Mouse (Mus musculus): ENCODE data around the gene Tmem45b. TPM values are rescaled to one million over a fixed set of nuclear protein-coding genes. Genes with fewer than 3 reads are reported as not detected.
A peak's percentile ranks its signal among the peaks of the same experiment; 100 is the strongest.

Tmem45b gene
- polyA plus RNA-seq, 1 experiment from 2014 or later = 234 TPM

GRCm38 (mm10) chr9:31387206-31387605 is 77.1 kb downstream of the Tmem45b start:
- H3K4me3 ChIP-seq (ENCODE audit: low read depth, low read length) = peak overlapping the region; percentile 96
- H3K4me2 ChIP-seq (replicated peaks; ENCODE audit: low read depth) = peak overlapping the region; percentile 81
- no peak overlapping the region for H3K9ac ChIP-seq (ENCODE audit: low read depth, low read length)
- H3K9me3 ChIP-seq (ENCODE audit: control insufficient read depth) = no peaks in the 10 kb centered on the region
- 69% methylated on average over 5 of the region's 5 CpGs for WGBS
- no peak overlapping the region for H3K27ac ChIP-seq (ENCODE audit: low read depth, low read length)
- no peak for TF ChIP-seq CTCF (IDR thresholded peaks at IDR 0.05; ENCODE audit: low read depth)
- H3K36me3 ChIP-seq (ENCODE audit: control insufficient read depth, insufficient read depth) = peaks cover 26% of the 10 kb centered on the region
- no peak for ATAC-seq
- H3K27me3 ChIP-seq (replicated peaks; ENCODE audit: control insufficient read depth, insufficient read depth, low read length) = no peaks in the 10 kb centered on the region
- peaks cover 3% of the 10 kb centered on the region; the same call in 1 of the 2 replicates for H3K4me1 ChIP-seq (replicated peaks; ENCODE audit: control insufficient read depth, insufficient read depth, low read length)

GRCm38 (mm10) chr9:31386368-31387180 is 77.7 kb downstream of the Tmem45b start:
- no peaks in the 10 kb centered on the region for H3K9me3 ChIP-seq (ENCODE audit: control insufficient read depth)
- H3K27ac ChIP-seq (ENCODE audit: low read depth, low read length) = peak overlapping the region; percentile 36
- peak overlapping the region; percentile 96 for H3K4me3 ChIP-seq (ENCODE audit: low read depth, low read length)
- H3K9ac ChIP-seq (ENCODE audit: low read depth, low read length) = peak overlapping the region; percentile 81
- H3K4me2 ChIP-seq (replicated peaks; ENCODE audit: low read depth) = peak overlapping the region; percentile 81
- H3K27me3 ChIP-seq (replicated peaks; ENCODE audit: control insufficient read depth, insufficient read depth, low read length) = no peaks in the 10 kb centered on the region
- no peak for TF ChIP-seq CTCF (IDR thresholded peaks at IDR 0.05; ENCODE audit: low read depth)
- ATAC-seq = peak; percentile 60
- WGBS = 5% methylated on average over 35 of the region's 44 CpGs
- H3K36me3 ChIP-seq (ENCODE audit: control insufficient read depth, insufficient read depth) = peaks cover 20% of the 10 kb centered on the region
- H3K4me1 ChIP-seq (replicated peaks; ENCODE audit: control insufficient read depth, insufficient read depth, low read length) = peaks cover 3% of the 10 kb centered on the region; the same call in 1 of the 2 replicates

- H3K27ac ChIP-seq (ENCODE audit: low read depth, low read length) = peak within 1 kb of the TSS; percentile 36
- H3K9ac ChIP-seq (ENCODE audit: low read depth, low read length) = peak within 1 kb of the TSS; percentile 81
These were observed 78.3 kb downstream of the Tmem45b start, which contains the start of gene Nfrkb for GRCm38 (mm10) chr9:31385947-31386354. Nfrkb (plus strand) TSS chr9:31386192.

GRCm38 (mm10) chr9:31385500-31385869 is 78.8 kb downstream of the Tmem45b start:
- H3K27ac ChIP-seq (ENCODE audit: low read depth, low read length) = no peak overlapping the region
- TF ChIP-seq CTCF (IDR thresholded peaks at IDR 0.05; ENCODE audit: low read depth) = no peak

More at GRCm38 (mm10) chr9:31385947-31386354, 78.3 kb downstream of the Tmem45b start, which contains the start of gene Nfrkb:
- H3K9me3 ChIP-seq (ENCODE audit: control insufficient read depth) = no peaks in the 10 kb centered on the region
- H3K4me2 ChIP-seq (replicated peaks; ENCODE audit: low read depth) = peak within 1 kb of the TSS; percentile 81
- H3K27me3 ChIP-seq (replicated peaks; ENCODE audit: control insufficient read depth, insufficient read depth, low read length) = no peaks in the 10 kb centered on the region
- peak within 1 kb of the TSS; percentile 96 for H3K4me3 ChIP-seq (ENCODE audit: low read depth, low read length)
- TF ChIP-seq CTCF (IDR thresholded peaks at IDR 0.05; ENCODE audit: low read depth) = no peak
- peaks cover 3% of the 10 kb centered on the region; the same call in 1 of the 2 replicates for H3K4me1 ChIP-seq (replicated peaks; ENCODE audit: control insufficient read depth, insufficient read depth, low read length)
- peak; percentile 96 for ATAC-seq
- H3K36me3 ChIP-seq (ENCODE audit: control insufficient read depth, insufficient read depth) = peaks cover 14% of the 10 kb centered on the region
- under 1% methylated on average over 46 of the region's 46 CpGs for WGBS

GRCm38 (mm10) chr9:31384786-31385499 is 79.3 kb downstream of the Tmem45b start:
- no peak for TF ChIP-seq CTCF (IDR thresholded peaks at IDR 0.05; ENCODE audit: low read depth)
- H3K4me3 ChIP-seq (ENCODE audit: low read depth, low read length) = no peak overlapping the region
- 80% methylated on average over 17 of the region's 17 CpGs for WGBS

More at GRCm38 (mm10) chr9:31385500-31385869, 78.8 kb downstream of the Tmem45b start:
- 24% methylated on average over 4 of the region's 4 CpGs for WGBS
- Histone ChIP-seq H3K36me3 (ENCODE audit: control insufficient read depth, insufficient read depth) (peaks cover 9% of the 10 kb centered on the region), H3K9me3 (ENCODE audit: control insufficient read depth) (no peaks in the 10 kb centered on the region), H3K27me3 (replicated peaks; ENCODE audit: control insufficient read depth, insufficient read depth, low read length) (no peaks in the 10 kb centered on the region), H3K9ac (ENCODE audit: low read depth, low read length) (peak overlapping the region; percentile 81), H3K4me1 (replicated peaks; ENCODE audit: control insufficient read depth, insufficient read depth, low read length) (peaks cover 3% of the 10 kb centered on the region; the same call in 1 of the 2 replicates), H3K4me2 (replicated peaks; ENCODE audit: low read depth) (peak overlapping the region; percentile 81), H3K4me3 (ENCODE audit: low read depth, low read length) (peak overlapping the region; percentile 96)
- ATAC-seq = peak; percentile 25

GRCm38 (mm10) chr9:31376661-31377060 is 87.6 kb downstream of the Tmem45b start:
- H3K9ac ChIP-seq (ENCODE audit: low read depth, low read length) = no peak overlapping the region
- no peak for ATAC-seq
- no peak overlapping the region for H3K27ac ChIP-seq (ENCODE audit: low read depth, low read length)
- no peak overlapping the region for H3K4me2 ChIP-seq (replicated peaks; ENCODE audit: low read depth)
- TF ChIP-seq CTCF (IDR thresholded peaks at IDR 0.05; ENCODE audit: low read depth) = no peak
- no peak overlapping the region for H3K4me3 ChIP-seq (ENCODE audit: low read depth, low read length)
- no peaks in the 10 kb centered on the region for H3K4me1 ChIP-seq (replicated peaks; ENCODE audit: control insufficient read depth, insufficient read depth, low read length)
- H3K36me3 ChIP-seq (ENCODE audit: control insufficient read depth, insufficient read depth) = peaks cover 6% of the 10 kb centered on the region; the same call in 1 of the 2 replicates
- no peaks in the 10 kb centered on the region for H3K27me3 ChIP-seq (replicated peaks; ENCODE audit: control insufficient read depth, insufficient read depth, low read length)
- no peaks in the 10 kb centered on the region for H3K9me3 ChIP-seq (ENCODE audit: control insufficient read depth)

More at GRCm38 (mm10) chr9:31384786-31385499, 79.3 kb downstream of the Tmem45b start:
- H3K9me3 ChIP-seq (ENCODE audit: control insufficient read depth) = no peaks in the 10 kb centered on the region
- peaks cover 7% of the 10 kb centered on the region; the same call in 1 of the 2 replicates for H3K36me3 ChIP-seq (ENCODE audit: control insufficient read depth, insufficient read depth)
- H3K4me2 ChIP-seq (replicated peaks; ENCODE audit: low read depth) = peak overlapping the region; percentile 81; the same call in 1 of the 2 replicates
- H3K27ac ChIP-seq (ENCODE audit: low read depth, low read length) = no peak overlapping the region
- ATAC-seq = no peak
- H3K9ac ChIP-seq (ENCODE audit: low read depth, low read length) = no peak overlapping the region
- no peaks in the 10 kb centered on the region for H3K27me3 ChIP-seq (replicated peaks; ENCODE audit: control insufficient read depth, insufficient read depth, low read length)
- peaks cover 3% of the 10 kb centered on the region; the same call in 1 of the 2 replicates for H3K4me1 ChIP-seq (replicated peaks; ENCODE audit: control insufficient read depth, insufficient read depth, low read length)

Other genes with a start within 250 kb of the Tmem45b start
- 1.0 and 1.2 TPM in 2 replicates for gene Prdm10, start 183.9 kb downstream of the Tmem45b start, polyA plus RNA-seq (2015; fragmentation: Nextera tagmentation; extraction: Ambion mirVana)
- gene Nfrkb, start 78.3 kb downstream of the Tmem45b start, polyA plus RNA-seq (2015; fragmentation: Nextera tagmentation; extraction: Ambion mirVana) = 8.5 and 8.9 TPM in 2 replicates